Mouse (Mus musculus): ENCODE measurements around the gene Kif26b.

DNA sequence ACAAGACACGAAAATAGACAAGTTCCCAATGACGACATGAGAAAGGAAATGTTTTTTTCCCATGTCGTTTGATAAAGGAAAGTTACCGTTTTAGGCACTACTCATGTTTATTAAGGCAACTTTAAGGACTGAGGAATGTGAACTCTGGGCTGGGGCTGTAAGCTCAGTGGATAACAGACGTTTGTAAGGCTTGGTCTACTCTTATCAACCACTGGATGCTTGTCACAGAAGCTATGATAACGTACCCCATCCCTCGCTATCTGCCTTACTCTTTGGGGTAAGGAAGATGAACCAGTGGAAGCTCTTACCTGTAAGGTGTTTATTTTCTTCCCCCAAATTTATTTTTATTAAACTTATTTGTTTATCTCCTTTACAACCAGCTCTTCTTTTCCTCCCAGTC, 108.4 kb downstream of the Kif26b start:
- TF ChIP-seq POLR2AphosphoS5 (IDR thresholded peaks at IDR 0.05; ENCODE audit: insufficient replicate concordance, low read depth, low read length) (no peak), CTCF (IDR thresholded peaks at IDR 0.05; ENCODE audit: low read depth, low read length) (no peak), GATA1 (IDR thresholded peaks at IDR 0.05; ENCODE audit: borderline replicate concordance, low read length) (no peak)

All from G1E (cell line).